Mouse (Mus musculus) thymus, adult 2 months (tissue): Measurements from ENCODE around the gene Ino80.

Source experiments
- CTCF ChIP-seq: fragments of 200-500 bp; IDR thresholded peaks from 2 replicates; pipeline ENCODE4 v1.5.1; 2012; ENCODE audit warnings: mild to moderate bottlenecking, control low read depth, low read length, moderate library complexity, borderline replicate concordance; ENCODE audit not compliant: control insufficient read depth, poor library complexity, insufficient read depth; ENCODE audit errors: extremely low read depth
- POLR2A ChIP-seq: fragments of 200-500 bp; IDR thresholded peaks from 2 replicates; pipeline ENCODE4 v1.6.1; 2012; ENCODE audit warnings: mild to moderate bottlenecking, low read length, control low read depth, moderate library complexity; ENCODE audit not compliant: control insufficient read depth, poor library complexity, insufficient read depth; ENCODE audit errors: extremely low read depth

- TF ChIP-seq CTCF (no peak), POLR2A (no peak)
These were observed 151.1 kb downstream of the Ino80 start for GRCm38 (mm10) chr2:119326161-119327101.
